Mouse (Mus musculus) testis, adult 2 months (tissue): Measurements from ENCODE around the gene Ier2. TPM values are rescaled to one million over a fixed set of nuclear protein-coding genes. Genes with fewer than 3 reads are reported as not detected.
A peak's percentile ranks its signal among the peaks of the same experiment; 100 is the strongest.

Experiments used
- H3K27ac ChIP-seq: fragments of 200-500 bp; 2 replicates; pipeline ENCODE4 v1.5.1; 2012; ENCODE audit warnings: low read depth, low read length; ENCODE audit not compliant: control insufficient read depth, insufficient read depth
- H3K27me3 ChIP-seq: fragments of 200-500 bp; 2 replicates; pipeline ENCODE4 v1.6.1; 2012; ENCODE audit warnings: mild to moderate bottlenecking, low read length, moderate library complexity; ENCODE audit not compliant: control insufficient read depth, insufficient read depth
- H3K36me3 ChIP-seq: fragments of 200-500 bp; 2 replicates; pipeline ENCODE4 v1.6.1; 2012; ENCODE audit warnings: mild to moderate bottlenecking, low read length; ENCODE audit not compliant: control insufficient read depth, insufficient read depth
- H3K4me1 ChIP-seq: fragments of 200-500 bp; 2 replicates; pipeline ENCODE4 v1.6.1; 2012; ENCODE audit warnings: low read length; ENCODE audit not compliant: control insufficient read depth, insufficient read depth
- H3K4me3 ChIP-seq: fragments of 200-500 bp; 2 replicates; pipeline ENCODE4 v1.5.1; 2012; ENCODE audit warnings: low read depth, mild to moderate bottlenecking, low read length, moderate library complexity, mixed read lengths; ENCODE audit not compliant: control insufficient read depth
- CTCF ChIP-seq: fragments of 200-500 bp; IDR thresholded peaks from 2 replicates; pipeline ENCODE4 v1.5.1; 2012; ENCODE audit warnings: low read depth, mild to moderate bottlenecking, inconsistent platforms, low read length, moderate library complexity; ENCODE audit not compliant: control insufficient read depth, insufficient read depth, insufficient replicate concordance
- POLR2A ChIP-seq: fragments of 200-500 bp; IDR thresholded peaks from 2 replicates; pipeline ENCODE4 v1.6.1; 2012; ENCODE audit warnings: low read depth, mild to moderate bottlenecking, inconsistent platforms, low read length, moderate library complexity; ENCODE audit not compliant: control insufficient read depth
- polyA plus RNA-seq: library from polyadenylated mRNA; depleted of rRNA; stranded (reverse); fragments of >200 nt; gene quantifications from 2 replicates; pipeline ENCODE4 v1.2.3, GENCODE M21; 2012

Ier2 gene
- polyA plus RNA-seq, 1 experiment, result 2.3 TPM

- Histone ChIP-seq H3K4me1 (peaks cover 15% of the 10 kb centered on the region), H3K27ac (no peak overlapping the region), H3K4me3 (peak overlapping the region; percentile 17; the same call in 1 of the 2 replicates), H3K36me3 (no peaks in the 10 kb centered on the region), H3K27me3 (no peaks in the 10 kb centered on the region)
- TF ChIP-seq CTCF, result no peak
- no peak for TF ChIP-seq POLR2A
Measured at GRCm38 (mm10) chr8:84655336-84656190, 7.1 kb downstream of the Ier2 start.

DNA sequence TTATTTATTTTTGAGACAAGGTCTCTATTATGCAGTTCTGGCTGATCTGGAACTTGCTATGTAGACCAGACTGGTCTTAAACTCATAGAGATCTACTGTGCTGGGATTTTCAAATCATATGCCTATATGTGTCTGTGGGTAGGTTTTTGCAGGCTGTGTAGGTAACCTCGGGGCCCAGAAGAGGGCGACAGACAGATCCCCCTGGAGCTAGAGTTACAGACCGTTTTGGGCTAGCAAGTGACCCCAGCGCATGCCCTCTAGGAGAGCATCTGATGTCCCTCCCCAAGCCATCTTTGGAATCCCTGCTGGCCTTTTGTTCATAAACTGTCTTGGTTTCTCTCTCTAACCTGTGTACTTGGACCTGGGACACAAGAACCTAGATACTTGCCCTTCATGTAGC lies 8.1 kb downstream of the Ier2 start:
- Histone ChIP-seq H3K27ac (no peak overlapping the region), H3K36me3 (no peaks in the 10 kb centered on the region), H3K27me3 (no peaks in the 10 kb centered on the region), H3K4me1 (peaks cover 10% of the 10 kb centered on the region), H3K4me3 (no peak overlapping the region)
- TF ChIP-seq CTCF, result no peak
- TF ChIP-seq POLR2A, result no peak

- no peak overlapping the region for H3K4me3 ChIP-seq
- TF ChIP-seq POLR2A, result no peak
- TF ChIP-seq CTCF, result no peak
- H3K4me1 ChIP-seq, result peaks cover 10% of the 10 kb centered on the region
Measured at GRCm38 (mm10) chr8:84653092-84653631, 9.5 kb downstream of the Ier2 start.

GRCm38 (mm10) chr8:84650213-84650612 lies 12.4 kb downstream of the Ier2 start:
- no peak overlapping the region for H3K27ac ChIP-seq
- no peaks in the 10 kb centered on the region for H3K27me3 ChIP-seq
- no peaks in the 10 kb centered on the region; the same call in 1 of the 2 replicates for H3K4me1 ChIP-seq
- H3K36me3 ChIP-seq, result no peaks in the 10 kb centered on the region
- H3K4me3 ChIP-seq, result no peak overlapping the region
- no peak for TF ChIP-seq CTCF
- TF ChIP-seq POLR2A, result no peak

More at GRCm38 (mm10) chr8:84653092-84653631, 9.5 kb downstream of the Ier2 start:
- Histone ChIP-seq H3K27me3 (no peaks in the 10 kb centered on the region), H3K36me3 (no peaks in the 10 kb centered on the region), H3K27ac (no peak overlapping the region)

GRCm38 (mm10) chr8:84647461-84647901 lies 15.2 kb downstream of the Ier2 start:
- H3K36me3 ChIP-seq, result no peaks in the 10 kb centered on the region
- H3K4me3 ChIP-seq, result no peak overlapping the region
- H3K27me3 ChIP-seq, result no peaks in the 10 kb centered on the region
- no peak for TF ChIP-seq CTCF
- TF ChIP-seq POLR2A, result no peak
- no peak overlapping the region for H3K27ac ChIP-seq
- no peaks in the 10 kb centered on the region; the same call in 1 of the 2 replicates for H3K4me1 ChIP-seq

DNA sequence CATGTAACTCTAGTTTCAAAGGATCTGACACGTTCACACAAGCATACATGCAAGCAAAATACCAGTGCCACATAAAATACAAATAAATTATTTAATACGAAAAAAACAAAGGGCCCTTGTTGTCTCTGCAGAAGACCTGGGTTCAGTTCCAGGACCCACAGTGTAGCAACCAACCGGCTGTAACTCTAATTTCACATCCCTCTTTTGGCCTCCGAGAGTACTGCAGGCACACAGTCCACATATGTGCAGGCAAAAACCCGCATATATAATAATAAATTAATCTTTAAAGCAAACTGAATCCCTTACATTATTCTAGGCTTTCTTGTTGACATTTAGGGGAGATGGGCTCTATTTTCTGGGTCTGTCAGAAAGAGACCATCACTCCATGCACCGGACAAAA lies 15.9 kb downstream of the Ier2 start:
- H3K27ac ChIP-seq, result no peak overlapping the region
- no peaks in the 10 kb centered on the region for H3K27me3 ChIP-seq
- no peak overlapping the region for H3K4me3 ChIP-seq
- H3K36me3 ChIP-seq, result no peaks in the 10 kb centered on the region
- H3K4me1 ChIP-seq, result no peaks in the 10 kb centered on the region; the same call in 1 of the 2 replicates
- TF ChIP-seq CTCF, result no peak
- TF ChIP-seq POLR2A, result no peak

DNA sequence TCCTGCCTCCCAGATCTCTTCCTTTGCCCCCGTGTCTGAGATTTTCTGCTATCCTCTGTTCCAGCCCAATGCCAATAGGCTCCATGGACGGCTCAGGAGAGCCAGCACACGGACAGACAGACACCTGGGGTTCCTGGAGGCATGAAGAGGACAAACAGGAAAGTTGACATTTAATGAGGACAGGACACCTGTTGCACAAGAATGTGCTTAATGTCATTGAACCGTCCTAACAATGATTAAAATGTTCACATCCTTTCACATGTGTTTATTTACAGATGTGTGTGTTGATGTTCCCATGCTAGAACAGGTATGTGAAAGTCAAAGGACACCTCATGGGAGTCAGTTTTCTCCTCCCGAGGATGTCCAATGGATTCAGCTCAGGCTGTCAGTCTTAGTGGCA lies 19.6 kb downstream of the Ier2 start:
- H3K27me3 ChIP-seq, result no peaks in the 10 kb centered on the region
- no peaks in the 10 kb centered on the region for H3K36me3 ChIP-seq
- H3K4me1 ChIP-seq, result peaks cover 5% of the 10 kb centered on the region
- no peak overlapping the region for H3K27ac ChIP-seq
- no peak for TF ChIP-seq CTCF
- TF ChIP-seq POLR2A, result no peak
- no peak overlapping the region for H3K4me3 ChIP-seq
